Mouse (Mus musculus) erythroblast, embryonic 14.5 days (primary cell): ENCODE results near the gene Ppp6r3.

ENCODE experiments used
- GATA1 ChIP-seq: IDR thresholded peaks from 2 replicates; pipeline ENCODE4 v1.6.1; 2012; ENCODE audit warnings: low read length, inconsistent platforms, mixed read lengths
- TAL1 ChIP-seq: IDR thresholded peaks from 3 replicates; pipeline ENCODE4 v1.6.1; 2012; ENCODE audit warnings: low read length, inconsistent platforms, mixed read lengths

GRCm38 (mm10) chr19:3422981-3423380, 152.6 kb downstream of the Ppp6r3 start:
- TF ChIP-seq GATA1 (no peak), TAL1 (no peak)
